Mouse (Mus musculus) heart, postnatal 25 days (tissue): ENCODE results near the gene Rps6kc1. TPM values are rescaled to one million over a fixed set of nuclear protein-coding genes. Genes with fewer than 3 reads are reported as not detected.

Experiments used
- DNase-seq: peaks from one replicate; pipeline ENCODE4 v3.0.0; 2022; ENCODE audit warnings: low spot score
- intact Hi-C: fragments of 180-260 bp; cut with DNase I; formaldehyde crosslinking; loops from one replicate; pipeline ENCODE4 v1.15.1; 2025
- total RNA-seq, 2 experiments: library from RNA; stranded (reverse); gene quantifications; 2 replicates each; pipeline ENCODE4 v1.2.3; 2021

Rps6kc1 gene
- total RNA-seq, 2 experiments from 2014 or later: 16.6 to 16.9 TPM

- intact Hi-C loops: no loop called here
- DNase-seq: no peak
Measured at GRCm38 (mm10) chr1:190654694-190655001, 256.9 kb downstream of the Rps6kc1 start.

GRCm38 (mm10) chr1:190653989-190654693 is 257.4 kb downstream of the Rps6kc1 start:
- DNase-seq: no peak
- intact Hi-C loops: no loop called here

DNA sequence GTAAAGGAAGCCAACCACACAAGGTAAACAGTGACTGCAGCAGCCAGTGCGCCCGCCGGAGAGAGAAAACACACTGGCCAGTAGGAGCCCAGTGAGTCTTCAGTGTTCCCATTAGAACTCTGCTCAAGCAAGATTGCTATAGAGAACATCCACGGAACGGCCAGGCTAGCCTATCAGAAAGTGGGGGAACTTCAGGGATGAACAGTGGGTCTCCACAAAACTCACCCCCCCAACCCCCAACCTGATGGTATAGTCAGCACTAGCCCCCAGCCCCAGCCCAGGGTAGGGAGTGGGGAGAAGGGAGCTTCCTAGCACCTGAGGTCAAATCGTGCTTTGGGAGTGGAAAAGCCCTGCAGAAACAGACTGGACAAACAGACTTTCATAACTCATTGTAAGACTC is 258.5 kb downstream of the Rps6kc1 start:
- no peak for DNase-seq
- intact Hi-C loops: no loop called here

Other genes with a start within 250 kb of the Rps6kc1 start
- 10 to 100 TPM; 26.6 to 28.3 TPM for gene Angel2, start 13.3 kb upstream of the Rps6kc1 start, total RNA-seq
- under 1 TPM; 0.62 to 0.64 TPM for gene Vash2, start 67.5 kb upstream of the Rps6kc1 start, total RNA-seq
- 1 to 10 TPM; 5.3 to 5.5 TPM for gene Flvcr1, start 114.4 kb upstream of the Rps6kc1 start, total RNA-seq
- gene Spata45, start 124.9 kb upstream of the Rps6kc1 start, total RNA-seq: not detected
- 10 to 100 TPM; 13.2 to 16.9 TPM for gene Tatdn3, start 151.2 kb upstream of the Rps6kc1 start, total RNA-seq
- under 1 TPM; 0.16 to 0.22 TPM for gene Nsl1, start 151.2 kb upstream of the Rps6kc1 start, total RNA-seq
- gene Batf3, start 186.1 kb upstream of the Rps6kc1 start, total RNA-seq: under 1 TPM; 0.83 to 0.89 TPM